ENCODE assay signal across 8 mouse cellular contexts in the genomic region with DNA sequence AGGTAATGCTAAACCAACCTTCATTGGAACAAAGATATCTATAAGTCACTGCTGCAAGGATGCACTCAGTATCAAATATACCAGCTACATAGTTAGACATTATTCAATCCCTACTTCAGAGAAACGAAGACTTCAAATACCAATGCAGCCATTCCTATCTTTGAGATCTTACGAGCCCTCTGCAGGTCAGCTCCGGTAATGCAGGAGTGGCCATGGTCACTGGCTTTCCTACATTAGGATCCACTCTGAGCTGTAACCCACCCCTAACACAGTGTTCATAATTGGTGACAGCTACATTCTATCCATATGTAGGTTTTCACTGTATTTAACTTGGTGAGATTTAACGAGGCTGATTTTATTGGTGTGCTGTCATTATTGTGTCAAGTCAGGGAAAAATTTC.
DNase-seq lines count a peak whose midpoint lies in the region; ATAC-seq and TF ChIP-seq lines count a peak whose summit lies in the region.

No protein-coding gene starts in this region.

- no peak overlapping the region for H3K4me3 ChIP-seq in heart, adult 2 months
- H3K4me3 ChIP-seq in kidney, embryonic 15.5 days (replicated peaks), result no peak overlapping the region
- no peak overlapping the region for H3K4me3 ChIP-seq in liver, embryonic 14.5 days (ENCODE audit: insufficient read depth in 1 of 2, low read depth in 2 of 2, low read length in 2 of 2)
- H3K4me3 ChIP-seq in neural tube, embryonic 12.5 days, result no peak overlapping the region

- no peaks in the 10 kb centered on the region for H3K9me3 ChIP-seq in kidney, embryonic 15.5 days (replicated peaks)
- no peaks in the 10 kb centered on the region for H3K9me3 ChIP-seq in liver, embryonic 14.5 days (ENCODE audit: control insufficient read depth, low read length)
- H3K9me3 ChIP-seq in neural tube, embryonic 12.5 days, result no peaks in the 10 kb centered on the region

- H3K9ac ChIP-seq in heart, adult 2 months (ENCODE audit: low read depth, low read length), result no peak overlapping the region
- H3K9ac ChIP-seq in kidney, embryonic 15.5 days, result no peak overlapping the region
- no peak overlapping the region for H3K9ac ChIP-seq in liver, embryonic 14.5 days (replicated peaks)
- H3K9ac ChIP-seq in neural tube, embryonic 12.5 days, result no peak overlapping the region

- intact Hi-C loops in heart, adult 2 months (cut with DNase I), result loop anchor here (5.0 to 10.0 kb wide), 5 partner anchors 74 to 727 kb away; no protein-coding TSS in a partner anchor

- H3K27me3 ChIP-seq in heart, adult 2 months (ENCODE audit: control insufficient read depth, insufficient read depth, low read length), result no peaks in the 10 kb centered on the region
- no peaks in the 10 kb centered on the region for H3K27me3 ChIP-seq in kidney, embryonic 15.5 days
- H3K27me3 ChIP-seq in liver, embryonic 14.5 days (ENCODE audit: control insufficient read depth, insufficient read depth, low read length), result no peaks in the 10 kb centered on the region
- H3K27me3 ChIP-seq in neural tube, embryonic 12.5 days (replicated peaks), result no peaks in the 10 kb centered on the region

- DNase-seq in 416B (ENCODE audit: low read depth), result peak; percentile 69
- DNase-seq in adrenal gland, postnatal 10 days, result peak; percentile 88
- DNase-seq in embryo, embryonic 11.5 days (ENCODE audit: low read depth, low spot score), result peak; percentile 42
- DNase-seq in heart, adult 2 months, result peak; percentile 70 to 87
- DNase-seq in liver, embryonic 14.5 days (ENCODE audit: low read depth in 3 of 3, low spot score in 3 of 3), result peak; percentile 57 to 64 (median 60)
- DNase-seq in thymus, adult 18-20 months, result peak; percentile 22 to 24

- ATAC-seq in kidney, embryonic 15.5 days (replicated peaks; ENCODE audit: low FRiP score), result peak; percentile 66
- ATAC-seq in liver, embryonic 14.5 days (ENCODE audit: insufficient read depth), result no peak
- ATAC-seq in neural tube, embryonic 12.5 days (ENCODE audit: low FRiP score, low read depth), result peak; percentile 81

- peaks cover 14% of the 10 kb centered on the region for H3K4me1 ChIP-seq in heart, adult 2 months (ENCODE audit: control insufficient read depth, insufficient read depth, low read length)
- 0 out of 2 replicates have a peak, but pooled peaks cover 2% of the 10 kb centered on the region for H3K4me1 ChIP-seq in kidney, embryonic 15.5 days
- peaks cover 31% of the 10 kb centered on the region in 2 experiments for H3K4me1 ChIP-seq in liver, embryonic 14.5 days (replicated peaks; ENCODE audit: control insufficient read depth in 2 of 2, insufficient read depth in 2 of 2, low read length in 1 of 2)
- no peaks in the 10 kb centered on the region for H3K4me1 ChIP-seq in neural tube, embryonic 12.5 days

- H3K27ac ChIP-seq in heart, adult 2 months, result no peak overlapping the region
- H3K27ac ChIP-seq in kidney, embryonic 15.5 days, result no peak overlapping the region
- H3K27ac ChIP-seq in liver, embryonic 14.5 days, result no peak overlapping the region
- no peak overlapping the region for H3K27ac ChIP-seq in neural tube, embryonic 12.5 days

- WGBS in heart, adult 2 months, result 20% methylated on average over 4 of the region's 4 CpGs
- 27% methylated on average over 4 of the region's 4 CpGs for WGBS in kidney, embryonic 15.5 days
- WGBS in liver, embryonic 14.5 days (ENCODE audit: insufficient replicate concordance), result 12% methylated on average over 4 of the region's 4 CpGs
- 25% methylated on average over 4 of the region's 4 CpGs for WGBS in neural tube, embryonic 12.5 days

- TF ChIP-seq CTCF in heart, adult 2 months (IDR thresholded peaks at IDR 0.05), result peak; percentile 99
- TF ChIP-seq CTCF in liver, embryonic 14.5 days (IDR thresholded peaks at IDR 0.05; ENCODE audit: low read depth), result peak; percentile 93

- H3K79me2 ChIP-seq in heart, adult 2 months (replicated peaks; ENCODE audit: control insufficient read depth, insufficient read depth, low read length), result peaks cover 3% of the 10 kb centered on the region; the same call in 1 of the 2 replicates

- H3K36me3 ChIP-seq in heart, adult 2 months (ENCODE audit: control insufficient read depth, insufficient read depth, low read length), result peaks cover 41% of the 10 kb centered on the region
- H3K36me3 ChIP-seq in kidney, embryonic 15.5 days, result peaks cover 11% of the 10 kb centered on the region; the same call in 1 of the 2 replicates
- H3K36me3 ChIP-seq in liver, embryonic 14.5 days (replicated peaks; ENCODE audit: control insufficient read depth, insufficient read depth, low read depth), result peaks cover 14% of the 10 kb centered on the region
- H3K36me3 ChIP-seq in neural tube, embryonic 12.5 days, result no peaks in the 10 kb centered on the region

- TF ChIP-seq POLR2A in heart, adult 2 months (IDR thresholded peaks at IDR 0.05; ENCODE audit: insufficient read depth, low read depth, low read length), result no peak

- TF ChIP-seq EP300 in heart, adult 2 months (IDR thresholded peaks at IDR 0.05; ENCODE audit: insufficient read depth, low read depth, low read length), result 0 out of 2 replicates have a peak, but pooled peaks have one; percentile 55
- 0 out of 2 replicates have a peak, but pooled peaks have one; percentile 35 for TF ChIP-seq EP300 in liver, embryonic 14.5 days (IDR thresholded peaks at IDR 0.05; ENCODE audit: low read depth)

- H3K4me2 ChIP-seq in kidney, embryonic 15.5 days, result no peak overlapping the region
- no peak overlapping the region for H3K4me2 ChIP-seq in liver, embryonic 14.5 days (ENCODE audit: low read depth)
- H3K4me2 ChIP-seq in neural tube, embryonic 12.5 days (replicated peaks), result no peak overlapping the region

Comparison
In these comparisons a context has a peak if more than half of its experiments do, and no peak if none do; other contexts are left out.
1. DNase-seq: peak in every context shown above with its lines; median percentile 88 in adrenal gland, postnatal 10 days; 78 in heart, adult 2 months; 69 in 416B; 60 in liver, embryonic 14.5 days; 42 in embryo, embryonic 11.5 days; 23 in thymus, adult 18-20 months.